Mouse (Mus musculus) C2C12 (cell line): Measurements from ENCODE around the gene Gm10720.
"Not testable (repeated sequence)": the region's sequence is repeated elsewhere in the genome, so short reads cannot be mapped to it uniquely, and the experiment has no call there.

Experiments
- CTCF ChIP-seq: IDR thresholded peaks from one replicate; pipeline ENCODE4 v1.5.1; 2011; ENCODE audit not compliant: control insufficient read depth, insufficient read depth, insufficient read length
- MAX ChIP-seq: IDR thresholded peaks from one replicate; pipeline ENCODE4 v1.6.1; 2011; ENCODE audit warnings: mild to moderate bottlenecking, control low read depth
- MYOD1 ChIP-seq: IDR thresholded peaks from one replicate; pipeline ENCODE4 v1.6.1; 2011; ENCODE audit warnings: low read depth; ENCODE audit not compliant: control insufficient read depth, insufficient read length
- USF1 ChIP-seq: IDR thresholded peaks from one replicate; pipeline ENCODE4 v1.6.1; 2011; ENCODE audit warnings: low read depth, mild to moderate bottlenecking, control low read depth, moderate library complexity

DNA sequence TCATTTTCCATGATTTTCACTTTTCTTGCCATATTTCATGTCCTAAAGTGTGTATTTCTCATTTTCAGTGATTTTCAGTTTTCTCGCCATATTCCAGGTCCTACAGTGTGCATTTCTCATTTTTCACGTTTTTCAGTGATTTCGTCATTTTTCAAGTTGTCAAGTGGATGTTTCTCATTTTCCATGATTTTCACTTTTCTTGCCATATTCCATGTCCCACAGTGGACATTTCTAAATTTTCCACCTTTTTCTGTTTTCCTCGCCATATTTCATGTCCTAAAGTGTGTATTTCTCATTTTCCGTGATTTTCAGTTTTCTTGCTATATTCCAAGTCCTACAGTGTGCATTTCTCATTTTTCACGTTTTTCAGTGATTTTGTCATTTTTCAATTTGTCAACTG lies 442 bp downstream of the Gm10720 start:
- TF ChIP-seq CTCF, MYOD1, MAX, USF1: not testable (repeated sequence)
